Mouse (Mus musculus): Measurements from ENCODE around the gene Tmem156. TPM values are rescaled to one million over a fixed set of nuclear protein-coding genes. Genes with fewer than 3 reads are reported as not detected.

Gene Tmem156
- polyA plus RNA-seq, 1 experiment from 2014 or later, result not detected

- Histone ChIP-seq H3K9me3 (replicated peaks) (no peaks in the 10 kb centered on the region), H3K4me1 (replicated peaks) (0 out of 2 replicates have a peak, but pooled peaks cover 3% of the 10 kb centered on the region), H3K36me3 (no peaks in the 10 kb centered on the region), H3K4me2 (no peak overlapping the region), H3K4me3 (no peak overlapping the region), H3K27me3 (no peaks in the 10 kb centered on the region), H3K27ac (no peak overlapping the region), H3K9ac (no peak overlapping the region)
- 65% methylated on average over 12 of the region's 12 CpGs for WGBS
- no peak for ATAC-seq (replicated peaks; ENCODE audit: insufficient number of reproducible peaks, insufficient read depth, low FRiP score, low read depth)
Observed at GRCm38 (mm10) chr5:65046442-65047284, 45.3 kb downstream of the Tmem156 start.

GRCm38 (mm10) chr5:65045642-65046370 is 46.1 kb downstream of the Tmem156 start:
- Histone ChIP-seq H3K4me3 (no peak overlapping the region), H3K4me1 (replicated peaks) (0 out of 2 replicates have a peak, but pooled peaks cover 3% of the 10 kb centered on the region), H3K9me3 (replicated peaks) (no peaks in the 10 kb centered on the region), H3K36me3 (no peaks in the 10 kb centered on the region), H3K9ac (no peak overlapping the region), H3K4me2 (no peak overlapping the region), H3K27ac (no peak overlapping the region), H3K27me3 (no peaks in the 10 kb centered on the region)
- ATAC-seq (replicated peaks; ENCODE audit: insufficient number of reproducible peaks, insufficient read depth, low FRiP score, low read depth), result no peak
- 80% methylated on average over 6 of the region's 6 CpGs for WGBS

GRCm38 (mm10) chr5:65043407-65043895 is 48.5 kb downstream of the Tmem156 start:
- 66% methylated on average over 11 of the region's 11 CpGs for WGBS
- H3K36me3 ChIP-seq, result no peaks in the 10 kb centered on the region
- H3K4me1 ChIP-seq (replicated peaks), result peaks cover 10% of the 10 kb centered on the region
- no peak overlapping the region for H3K4me2 ChIP-seq
- H3K4me3 ChIP-seq, result no peak overlapping the region
- H3K27me3 ChIP-seq, result no peaks in the 10 kb centered on the region
- H3K27ac ChIP-seq, result no peak overlapping the region
- H3K9me3 ChIP-seq (replicated peaks), result no peaks in the 10 kb centered on the region
- no peak overlapping the region for H3K9ac ChIP-seq
- no peak for ATAC-seq (replicated peaks; ENCODE audit: insufficient number of reproducible peaks, insufficient read depth, low FRiP score, low read depth)

- no peak overlapping the region for H3K27ac ChIP-seq
- ATAC-seq (replicated peaks; ENCODE audit: insufficient number of reproducible peaks, insufficient read depth, low FRiP score, low read depth), result no peak
- 67% methylated on average over 5 of the region's 5 CpGs for WGBS
Observed at GRCm38 (mm10) chr5:65040463-65040862, 51.5 kb downstream of the Tmem156 start.

GRCm38 (mm10) chr5:65038811-65039571 is 52.9 kb downstream of the Tmem156 start:
- Histone ChIP-seq H3K9ac (no peak overlapping the region), H3K4me3 (no peak overlapping the region), H3K4me2 (0 out of 2 replicates have a peak overlapping the region, but pooled peaks have one; percentile 4), H3K36me3 (peaks cover 14% of the 10 kb centered on the region; the same call in 1 of the 2 replicates), H3K4me1 (replicated peaks) (peaks cover 10% of the 10 kb centered on the region), H3K27me3 (no peaks in the 10 kb centered on the region), H3K27ac (peak overlapping the region; percentile 62), H3K9me3 (replicated peaks) (no peaks in the 10 kb centered on the region)
- WGBS, result 62% methylated on average over 11 of the region's 11 CpGs
- ATAC-seq (replicated peaks; ENCODE audit: insufficient number of reproducible peaks, insufficient read depth, low FRiP score, low read depth), result no peak

More at GRCm38 (mm10) chr5:65040463-65040862, 51.5 kb downstream of the Tmem156 start:
- Histone ChIP-seq H3K4me2 (no peak overlapping the region), H3K36me3 (peaks cover 6% of the 10 kb centered on the region; the same call in 1 of the 2 replicates), H3K9me3 (replicated peaks) (no peaks in the 10 kb centered on the region), H3K4me3 (no peak overlapping the region), H3K9ac (no peak overlapping the region), H3K4me1 (replicated peaks) (peaks cover 10% of the 10 kb centered on the region), H3K27me3 (no peaks in the 10 kb centered on the region)

GRCm38 (mm10) chr5:65038305-65038704 is 53.6 kb downstream of the Tmem156 start:
- H3K36me3 ChIP-seq, result peaks cover 20% of the 10 kb centered on the region; the same call in 1 of the 2 replicates
- 0 out of 2 replicates have a peak overlapping the region, but pooled peaks have one; percentile 4 for H3K4me2 ChIP-seq
- no peaks in the 10 kb centered on the region for H3K27me3 ChIP-seq
- no peak overlapping the region for H3K9ac ChIP-seq
- no peak for ATAC-seq (replicated peaks; ENCODE audit: insufficient number of reproducible peaks, insufficient read depth, low FRiP score, low read depth)
- no peaks in the 10 kb centered on the region for H3K9me3 ChIP-seq (replicated peaks)
- peaks cover 10% of the 10 kb centered on the region for H3K4me1 ChIP-seq (replicated peaks)
- H3K4me3 ChIP-seq, result no peak overlapping the region
- 72% methylated on average over 9 of the region's 9 CpGs for WGBS
- H3K27ac ChIP-seq, result 0 out of 2 replicates have a peak overlapping the region, but pooled peaks have one; percentile 28

- Histone ChIP-seq H3K27me3 (no peaks in the 10 kb centered on the region), H3K4me1 (replicated peaks) (peaks cover 10% of the 10 kb centered on the region), H3K4me3 (no peak overlapping the region), H3K9ac (no peak overlapping the region), H3K4me2 (no peak overlapping the region), H3K27ac (no peak overlapping the region), H3K36me3 (peaks cover 26% of the 10 kb centered on the region), H3K9me3 (replicated peaks) (no peaks in the 10 kb centered on the region)
- no peak for ATAC-seq (replicated peaks; ENCODE audit: insufficient number of reproducible peaks, insufficient read depth, low FRiP score, low read depth)
- WGBS, result 77% methylated on average over 13 of the region's 13 CpGs
Observed at GRCm38 (mm10) chr5:65036597-65036996, 55.3 kb downstream of the Tmem156 start.

- Histone ChIP-seq H3K4me1 (replicated peaks) (no peaks in the 10 kb centered on the region), H3K4me2 (no peak overlapping the region), H3K9ac (no peak overlapping the region), H3K36me3 (peaks cover 36% of the 10 kb centered on the region), H3K27ac (no peak overlapping the region), H3K27me3 (no peaks in the 10 kb centered on the region), H3K9me3 (replicated peaks) (no peaks in the 10 kb centered on the region), H3K4me3 (no peak overlapping the region)
- ATAC-seq (replicated peaks; ENCODE audit: insufficient number of reproducible peaks, insufficient read depth, low FRiP score, low read depth), result no peak
- 58% methylated on average over 9 of the region's 9 CpGs for WGBS
Observed at GRCm38 (mm10) chr5:65028019-65028418, 63.9 kb downstream of the Tmem156 start.

GRCm38 (mm10) chr5:65026776-65027175 is 65.2 kb downstream of the Tmem156 start:
- H3K4me1 ChIP-seq (replicated peaks), result no peaks in the 10 kb centered on the region
- no peak overlapping the region for H3K4me2 ChIP-seq
- H3K36me3 ChIP-seq, result peaks cover 39% of the 10 kb centered on the region
- ATAC-seq (replicated peaks; ENCODE audit: insufficient number of reproducible peaks, insufficient read depth, low FRiP score, low read depth), result no peak
- no peak overlapping the region for H3K27ac ChIP-seq
- no peak overlapping the region for H3K4me3 ChIP-seq
- no peaks in the 10 kb centered on the region for H3K27me3 ChIP-seq
- no peak overlapping the region for H3K9ac ChIP-seq
- H3K9me3 ChIP-seq (replicated peaks), result no peaks in the 10 kb centered on the region
- 65% methylated on average over 9 of the region's 9 CpGs for WGBS

- no peak for ATAC-seq (replicated peaks; ENCODE audit: insufficient number of reproducible peaks, insufficient read depth, low FRiP score, low read depth)
- no peaks in the 10 kb centered on the region for H3K4me1 ChIP-seq (replicated peaks)
- no peak overlapping the region for H3K9ac ChIP-seq
- H3K4me2 ChIP-seq, result no peak overlapping the region
- H3K4me3 ChIP-seq, result no peak overlapping the region
- no peaks in the 10 kb centered on the region for H3K9me3 ChIP-seq (replicated peaks)
- 64% methylated on average over 6 of the region's 6 CpGs for WGBS
- H3K27me3 ChIP-seq, result no peaks in the 10 kb centered on the region
- H3K27ac ChIP-seq, result no peak overlapping the region
- H3K36me3 ChIP-seq, result peaks cover 37% of the 10 kb centered on the region
Observed at GRCm38 (mm10) chr5:65025916-65026315, 66.0 kb downstream of the Tmem156 start.

GRCm38 (mm10) chr5:65024641-65025040 is 67.3 kb downstream of the Tmem156 start:
- peaks cover 25% of the 10 kb centered on the region for H3K36me3 ChIP-seq
- WGBS, result 83% methylated on average over 2 of the region's 2 CpGs
- no peaks in the 10 kb centered on the region for H3K9me3 ChIP-seq (replicated peaks)

More at GRCm38 (mm10) chr5:65024641-65025040, 67.3 kb downstream of the Tmem156 start:
- Histone ChIP-seq H3K4me2 (no peak overlapping the region), H3K9ac (no peak overlapping the region), H3K4me3 (no peak overlapping the region), H3K27ac (no peak overlapping the region), H3K4me1 (replicated peaks) (no peaks in the 10 kb centered on the region), H3K27me3 (no peaks in the 10 kb centered on the region)
- no peak for ATAC-seq (replicated peaks; ENCODE audit: insufficient number of reproducible peaks, insufficient read depth, low FRiP score, low read depth)

Measured in heart, embryonic 15.5 days (tissue).